Mouse (Mus musculus) intestine, embryonic 14.5 days (tissue): Measurements from ENCODE around the gene Metap2. TPM values are rescaled to one million over a fixed set of nuclear protein-coding genes. Genes with fewer than 3 reads are reported as not detected.
A peak's percentile ranks its signal among the peaks of the same experiment; 100 is the strongest.

Experiments
- ATAC-seq: fragments of 200-750 bp; cut with Nextera tagmentation; replicated peaks from 2 replicates; pipeline ENCODE4 v1.8.0; 2017; ENCODE audit warnings: low read depth, moderate number of reproducible peaks, moderate TSS enrichment, moderate library complexity; ENCODE audit not compliant: low FRiP score, low TSS enrichment
- DNase-seq: peaks from one replicate; pipeline ENCODE4 v3.0.0-alpha.2; 2018; ENCODE audit warnings: low spot score
- H3K27ac ChIP-seq: fragments of 300-500 bp; sonication (generic); 2 replicates; pipeline ENCODE4 v1.5.1; 2014; ENCODE audit warnings: low read depth, mild to moderate bottlenecking, control low read depth
- H3K27me3 ChIP-seq: fragments of 300-500 bp; sonication (generic); replicated peaks from 2 replicates; pipeline ENCODE4 v1.6.1; 2014; ENCODE audit warnings: low read length, control low read depth; ENCODE audit not compliant: control insufficient read depth, insufficient read depth
- H3K36me3 ChIP-seq: fragments of 300-500 bp; sonication (generic); 2 replicates; pipeline ENCODE4 v1.6.1; 2014; ENCODE audit warnings: low read length, control low read depth; ENCODE audit not compliant: control insufficient read depth, insufficient read depth
- H3K4me1 ChIP-seq: fragments of 300-500 bp; sonication (generic); replicated peaks from 2 replicates; pipeline ENCODE4 v1.6.1; 2014; ENCODE audit warnings: low read length, control low read depth, mixed read lengths; ENCODE audit not compliant: control insufficient read depth, insufficient read depth
- H3K4me2 ChIP-seq: fragments of 300-500 bp; sonication (generic); 2 replicates; pipeline ENCODE4 v1.6.1; 2014; ENCODE audit warnings: low read length
- H3K4me3 ChIP-seq: fragments of 300-500 bp; sonication (generic); 2 replicates; pipeline ENCODE4 v1.5.1; 2014; ENCODE audit warnings: low read depth, low read length, control low read depth, mixed read lengths
- H3K9ac ChIP-seq: fragments of 300-500 bp; sonication (generic); 2 replicates; pipeline ENCODE4 v1.6.1; 2014; ENCODE audit warnings: mild to moderate bottlenecking, low read length
- H3K9me3 ChIP-seq: fragments of 300-500 bp; sonication (generic); 2 replicates; pipeline ENCODE4 v1.6.1; 2016; ENCODE audit warnings: low read length, control low read depth; ENCODE audit not compliant: control insufficient read depth
- WGBS: fragments of 180-500 bp; shearing (Covaris S2); extraction: QIAGEN DNeasy Blood & Tissue Kit; methylation state at CpG from one replicate; pipeline ENCODE4 v1.1.7; 2014; 5-methylcytosine and 5-hydroxymethylcytosine counted together
- polyA plus RNA-seq: library from polyadenylated mRNA; unstranded; fragments of >200 nt; fragmentation: Nextera tagmentation; extraction: Ambion mirVana; gene quantifications from 2 replicates; pipeline ENCODE4 v1.2.1, GENCODE M21; 2014

Metap2 gene
- polyA plus RNA-seq, 1 experiment from 2014 or later = 206 TPM

GRCm38 (mm10) chr10:93888935-93889578 is 7.8 kb downstream of the Metap2 start:
- peak overlapping the region; percentile 95 for H3K9ac ChIP-seq
- DNase-seq (peak; percentile 88), ATAC-seq (peak; percentile 70)
- H3K36me3 ChIP-seq = peaks cover 27% of the 10 kb centered on the region
- H3K9me3 ChIP-seq = no peaks in the 10 kb centered on the region
- peaks cover 8% of the 10 kb centered on the region for H3K4me1 ChIP-seq
- H3K4me2 ChIP-seq = peak overlapping the region; percentile 88
- no peaks in the 10 kb centered on the region for H3K27me3 ChIP-seq
- peak overlapping the region; percentile 97 for H3K4me3 ChIP-seq
- H3K27ac ChIP-seq = peak overlapping the region; percentile 80
- under 1% methylated on average over 38 of the region's 38 CpGs for WGBS

DNA sequence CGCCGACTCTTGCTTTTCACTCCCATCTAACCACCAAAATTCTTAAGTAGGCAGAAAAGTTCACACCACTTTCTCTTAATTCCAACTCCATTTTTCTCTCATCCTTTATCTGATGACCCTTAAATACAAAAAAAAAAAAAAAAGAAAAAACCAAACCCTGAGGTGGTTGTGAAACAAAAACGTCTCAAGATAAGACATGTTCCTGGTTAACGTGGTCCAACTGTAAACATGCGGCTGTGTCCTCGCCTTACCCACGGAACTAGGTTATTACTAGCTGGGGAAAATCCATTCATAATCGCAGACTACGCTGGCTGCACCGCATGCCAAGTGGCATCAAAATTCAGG is 8.3 kb downstream of the Metap2 start:
- Histone ChIP-seq H3K27me3 (no peaks in the 10 kb centered on the region), H3K4me1 (peaks cover 8% of the 10 kb centered on the region), H3K9me3 (no peaks in the 10 kb centered on the region), H3K27ac (no peak overlapping the region), H3K9ac (peak overlapping the region; percentile 95), H3K4me2 (peak overlapping the region; percentile 88), H3K36me3 (peaks cover 27% of the 10 kb centered on the region), H3K4me3 (peak overlapping the region; percentile 97)
- DNase-seq = no peak
- WGBS = 16% methylated on average over 10 of the region's 10 CpGs
- ATAC-seq = no peak

DNA sequence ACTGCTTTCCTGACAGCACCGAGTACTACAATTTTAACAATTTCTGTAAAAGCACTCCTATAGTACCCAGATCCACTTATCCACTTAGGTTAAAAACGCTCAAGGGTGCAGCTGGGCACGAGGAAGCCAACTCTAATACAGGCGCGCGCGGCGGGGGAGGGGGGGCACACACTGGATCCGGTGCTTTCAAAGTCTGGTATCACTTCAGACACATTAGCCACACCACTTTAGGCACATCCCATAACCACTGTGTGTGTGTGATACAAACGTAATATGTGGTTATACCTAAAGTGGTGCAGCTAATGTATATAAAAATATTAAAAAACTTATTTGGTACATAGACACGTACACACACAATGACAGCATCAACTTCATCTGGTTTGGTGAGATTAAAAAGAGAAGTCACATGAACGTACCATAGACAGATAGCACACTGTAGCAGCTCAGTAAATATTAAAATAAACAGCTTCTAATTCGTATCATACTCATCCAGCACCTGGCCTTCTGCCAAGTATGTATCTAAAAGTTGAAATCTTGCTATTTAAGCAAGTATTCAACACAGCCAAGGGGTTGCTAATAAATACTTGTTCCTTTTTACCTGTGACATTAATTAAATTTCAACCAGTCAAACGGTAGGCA is 10.9 kb downstream of the Metap2 start:
- peaks cover 8% of the 10 kb centered on the region for H3K4me1 ChIP-seq
- no peak overlapping the region for H3K4me2 ChIP-seq
- H3K27me3 ChIP-seq = no peaks in the 10 kb centered on the region
- peaks cover 27% of the 10 kb centered on the region for H3K36me3 ChIP-seq
- H3K27ac ChIP-seq = no peak overlapping the region
- H3K9ac ChIP-seq = no peak overlapping the region
- DNase-seq = no peak
- ATAC-seq = no peak
- H3K4me3 ChIP-seq = no peak overlapping the region
- 89% methylated on average over 14 of the region's 14 CpGs for WGBS
- H3K9me3 ChIP-seq = no peaks in the 10 kb centered on the region

GRCm38 (mm10) chr10:93882738-93883364 is 14.0 kb downstream of the Metap2 start:
- H3K4me1 ChIP-seq = 0 out of 2 replicates have a peak, but pooled peaks cover under 1% of the 10 kb centered on the region
- ATAC-seq (no peak), DNase-seq (no peak)
- H3K9ac ChIP-seq = no peak overlapping the region
- peaks cover 53% of the 10 kb centered on the region for H3K36me3 ChIP-seq
- no peak overlapping the region for H3K4me2 ChIP-seq
- no peaks in the 10 kb centered on the region for H3K9me3 ChIP-seq
- WGBS = 86% methylated on average over 8 of the region's 8 CpGs
- H3K27me3 ChIP-seq = no peaks in the 10 kb centered on the region
- no peak overlapping the region for H3K27ac ChIP-seq
- H3K4me3 ChIP-seq = no peak overlapping the region

GRCm38 (mm10) chr10:93881918-93882317 is 15.0 kb downstream of the Metap2 start:
- no peak overlapping the region for H3K27ac ChIP-seq
- H3K9me3 ChIP-seq = no peaks in the 10 kb centered on the region
- H3K4me1 ChIP-seq = no peaks in the 10 kb centered on the region
- H3K4me3 ChIP-seq = no peak overlapping the region
- H3K4me2 ChIP-seq = no peak overlapping the region
- H3K27me3 ChIP-seq = no peaks in the 10 kb centered on the region
- ATAC-seq (no peak), DNase-seq (no peak)
- H3K36me3 ChIP-seq = peaks cover 53% of the 10 kb centered on the region
- H3K9ac ChIP-seq = no peak overlapping the region

- Histone ChIP-seq H3K9me3 (no peaks in the 10 kb centered on the region), H3K9ac (no peak overlapping the region), H3K27me3 (no peaks in the 10 kb centered on the region), H3K36me3 (peaks cover 47% of the 10 kb centered on the region), H3K27ac (no peak overlapping the region), H3K4me1 (no peaks in the 10 kb centered on the region), H3K4me3 (no peak overlapping the region), H3K4me2 (no peak overlapping the region)
- 95% methylated on average over 4 of the region's 4 CpGs for WGBS
- DNase-seq (no peak), ATAC-seq (no peak)
Observed at GRCm38 (mm10) chr10:93878732-93879131, 18.2 kb downstream of the Metap2 start.

DNA sequence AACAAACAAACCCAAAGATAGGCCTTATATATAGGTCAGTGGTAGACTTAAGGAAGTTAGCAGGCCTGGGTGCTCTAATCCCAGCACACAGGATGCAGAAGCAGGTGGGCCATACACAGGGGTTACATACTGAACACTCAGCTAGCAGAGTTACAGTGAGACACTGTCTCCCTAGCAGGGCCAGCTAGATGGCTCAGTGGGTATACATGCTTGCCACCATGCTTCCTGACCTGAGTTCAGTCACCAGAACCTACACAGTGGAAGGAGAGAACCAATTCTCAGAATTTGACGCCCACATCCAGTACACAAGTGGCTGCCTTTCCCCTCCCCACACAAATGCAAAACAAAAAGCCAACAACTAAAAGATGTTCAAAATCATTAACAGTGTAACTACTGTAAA is 20.1 kb downstream of the Metap2 start:
- H3K4me1 ChIP-seq = no peaks in the 10 kb centered on the region
- H3K9ac ChIP-seq = no peak overlapping the region
- no peak for DNase-seq
- no peak overlapping the region for H3K4me3 ChIP-seq
- ATAC-seq = no peak
- no peaks in the 10 kb centered on the region for H3K9me3 ChIP-seq
- H3K4me2 ChIP-seq = no peak overlapping the region
- H3K36me3 ChIP-seq = peaks cover 64% of the 10 kb centered on the region
- no peak overlapping the region for H3K27ac ChIP-seq
- WGBS = 79% methylated on average over 1 of the region's 1 CpGs
- H3K27me3 ChIP-seq = no peaks in the 10 kb centered on the region

DNA sequence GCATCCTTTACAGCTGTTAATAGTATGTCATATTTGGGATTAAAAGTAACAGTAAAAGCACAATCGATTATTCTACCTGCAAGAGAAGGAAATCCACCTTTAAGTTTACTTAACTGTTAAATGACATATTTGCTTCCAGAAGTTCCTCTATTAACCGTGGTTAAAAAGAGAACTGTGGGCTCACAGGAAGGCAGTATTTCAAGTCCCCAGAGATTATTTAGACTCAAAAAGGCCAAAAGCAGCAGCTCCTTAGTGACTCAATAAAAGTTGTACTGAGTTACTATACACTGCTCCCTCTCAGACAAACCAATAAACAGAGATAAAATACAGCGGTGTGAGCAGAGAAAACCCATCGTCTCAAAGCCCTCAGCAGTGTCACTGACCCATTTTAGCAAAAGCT is 28.0 kb downstream of the Metap2 start:
- Histone ChIP-seq H3K4me2 (no peak overlapping the region), H3K27me3 (no peaks in the 10 kb centered on the region), H3K4me3 (no peak overlapping the region), H3K27ac (no peak overlapping the region), H3K9me3 (no peaks in the 10 kb centered on the region), H3K9ac (no peak overlapping the region), H3K4me1 (no peaks in the 10 kb centered on the region), H3K36me3 (peaks cover 96% of the 10 kb centered on the region)
- DNase-seq (no peak), ATAC-seq (no peak)
- WGBS = 82% methylated on average over 4 of the region's 4 CpGs

- ATAC-seq (no peak), DNase-seq (no peak)
- Histone ChIP-seq H3K4me3 (no peak overlapping the region), H3K9ac (no peak overlapping the region), H3K9me3 (no peaks in the 10 kb centered on the region), H3K27me3 (no peaks in the 10 kb centered on the region), H3K27ac (no peak overlapping the region), H3K36me3 (peaks cover 96% of the 10 kb centered on the region), H3K4me1 (no peaks in the 10 kb centered on the region), H3K4me2 (no peak overlapping the region)
- WGBS = 87% methylated on average over 7 of the region's 7 CpGs
Observed at GRCm38 (mm10) chr10:93868401-93868800, 28.5 kb downstream of the Metap2 start.
